Mouse (Mus musculus): ENCODE data around the gene Gphn.

GRCm38 (mm10) chr12:78643691-78644090 is 417.5 kb downstream of the Gphn start:
- TF ChIP-seq CTCF (IDR thresholded peaks at IDR 0.05; ENCODE audit: control insufficient read depth, insufficient read depth, insufficient read length) (no peak), MAX (IDR thresholded peaks at IDR 0.05) (no peak)
